Mouse (Mus musculus) MEL (cell line): ENCODE measurements around the gene Pla1a. TPM values are rescaled to one million over a fixed set of nuclear protein-coding genes. Genes with fewer than 3 reads are reported as not detected.

Experiments
- DNase-seq: peaks from one replicate; pipeline ENCODE4 v3.0.0; 2011; ENCODE audit warnings: low read depth, low spot score
- H3K27ac ChIP-seq: 2 replicates; pipeline ENCODE4 v1.5.1; 2012; ENCODE audit warnings: low read depth, mild to moderate bottlenecking, control low read depth, low read length, moderate library complexity; ENCODE audit not compliant: control insufficient read depth
- H3K27me3 ChIP-seq, 2 experiments: fragments of 150-350 bp in 1 of 2; sonication (generic) in 1 of 2; 2 replicates each; pipeline ENCODE4 v1.6.1; 2012; ENCODE audit warnings: low read length in 2 of 2, mild to moderate bottlenecking in 2 of 2, improper control_type of control experiment in 1 of 2, moderate library complexity in 1 of 2; ENCODE audit not compliant: insufficient read depth in 2 of 2, control insufficient read depth in 1 of 2
- H3K36me3 ChIP-seq, 2 experiments: 2 replicates each; pipeline ENCODE4 v1.6.1; 2012 to 2014; ENCODE audit warnings: low read length in 2 of 2, improper control_type of control experiment in 1 of 2, inconsistent platforms in 1 of 2, mild to moderate bottlenecking in 1 of 2; ENCODE audit not compliant: insufficient read depth in 2 of 2, control insufficient read depth in 1 of 2
- H3K4me1 ChIP-seq, 2 experiments: fragments of 150-350 bp in 1 of 2; sonication (generic) in 1 of 2; 2 replicates each; pipeline ENCODE4 v1.6.1; 2012; ENCODE audit warnings: low read length in 2 of 2, improper control_type of control experiment in 1 of 2, mild to moderate bottlenecking in 1 of 2; ENCODE audit not compliant: insufficient read depth in 2 of 2, control insufficient read depth in 1 of 2
- H3K4me3 ChIP-seq, 2 experiments: fragments of 150-350 bp in 1 of 2; sonication (generic) in 1 of 2; 2 replicates each; pipeline ENCODE4 v1.5.1; 2012; ENCODE audit warnings: low read depth in 2 of 2, low read length in 2 of 2, mild to moderate bottlenecking in 2 of 2, moderate library complexity in 2 of 2, control low read depth in 1 of 2, improper control_type of control experiment in 1 of 2; ENCODE audit not compliant: control insufficient read depth in 1 of 2, insufficient read depth in 1 of 2
- H3K79me2 ChIP-seq: 2 replicates; pipeline ENCODE4 v1.6.1; 2012; ENCODE audit warnings: mild to moderate bottlenecking, low read length, moderate library complexity; ENCODE audit not compliant: control insufficient read depth, poor library complexity, insufficient read depth
- H3K9ac ChIP-seq: 2 replicates; pipeline ENCODE4 v1.6.1; 2012; ENCODE audit warnings: low read depth, mild to moderate bottlenecking, control low read depth, low read length, moderate library complexity; ENCODE audit not compliant: control insufficient read depth, poor library complexity, severe bottlenecking
- H3K9me3 ChIP-seq: fragments of 150-350 bp; sonication (generic); replicated peaks from 2 replicates; pipeline ENCODE4 v1.6.1; 2012; ENCODE audit warnings: mild to moderate bottlenecking, low read length, improper control_type of control experiment, moderate library complexity; ENCODE audit not compliant: insufficient read depth
- BHLHE40 ChIP-seq: IDR thresholded peaks from 2 replicates; pipeline ENCODE4 v1.6.1; 2012; ENCODE audit warnings: low read depth, mild to moderate bottlenecking, inconsistent platforms, low read length, improper control_type of control experiment, borderline replicate concordance
- CHD1 ChIP-seq: IDR thresholded peaks from 2 replicates; pipeline ENCODE4 v1.6.1; 2012; ENCODE audit warnings: low read depth, mild to moderate bottlenecking, inconsistent platforms, low read length, improper control_type of control experiment
- CTCF ChIP-seq, 3 experiments: IDR thresholded peaks in 2 of 3; conservative IDR thresholded peaks in 1 of 3; 2 replicates each; pipeline ENCODE4 v1.5.1; 2011 to 2012; ENCODE audit warnings: low read length in 3 of 3, low read depth in 2 of 3, mild to moderate bottlenecking in 2 of 3, improper control_type of control experiment in 1 of 3, inconsistent platforms in 1 of 3, mixed read lengths in 1 of 3, moderate library complexity in 1 of 3; ENCODE audit not compliant: control insufficient read depth in 1 of 3, insufficient read depth in 1 of 3, poor library complexity in 1 of 3, severe bottlenecking in 1 of 3
- E2F4 ChIP-seq: IDR thresholded peaks from 2 replicates; pipeline ENCODE4 v1.6.1; 2011; ENCODE audit warnings: low read depth, low read length, improper control_type of control experiment, borderline replicate concordance
- EP300 ChIP-seq, 2 experiments: IDR thresholded peaks; 2 replicates each; pipeline ENCODE4 v1.6.1; 2011; ENCODE audit warnings: improper control_type of control experiment in 2 of 2, low read length in 2 of 2, low read depth in 1 of 2, mild to moderate bottlenecking in 1 of 2
- ETS1 ChIP-seq: IDR thresholded peaks from 2 replicates; pipeline ENCODE4 v1.6.1; 2012; ENCODE audit warnings: low read depth, mild to moderate bottlenecking, inconsistent platforms, low read length, improper control_type of control experiment, moderate library complexity
- GABPA ChIP-seq: IDR thresholded peaks from 2 replicates; pipeline ENCODE4 v1.6.1; 2012; ENCODE audit warnings: low read depth, mild to moderate bottlenecking, inconsistent platforms, low read length, improper control_type of control experiment, moderate library complexity
- GATA1 ChIP-seq: IDR thresholded peaks from 2 replicates; pipeline ENCODE4 v1.6.1; 2011; ENCODE audit warnings: low read depth, low read length, improper control_type of control experiment
- HCFC1 ChIP-seq: IDR thresholded peaks from 2 replicates; pipeline ENCODE4 v1.6.1; 2012; ENCODE audit warnings: low read depth, mild to moderate bottlenecking, inconsistent platforms, low read length, improper control_type of control experiment, moderate library complexity
- JUND ChIP-seq: IDR thresholded peaks from 2 replicates; pipeline ENCODE4 v1.6.1; 2011; ENCODE audit warnings: low read depth, mild to moderate bottlenecking, improper control_type of control experiment, low read length
- KAT2A ChIP-seq: conservative IDR thresholded peaks from 2 replicates; pipeline ENCODE4 v1.6.1; 2012; ENCODE audit warnings: low read depth, low read length, improper control_type of control experiment, inconsistent platforms
- MAFK ChIP-seq: IDR thresholded peaks from 2 replicates; pipeline ENCODE4 v1.6.1; 2011; ENCODE audit warnings: low read depth, mild to moderate bottlenecking, low read length, improper control_type of control experiment, borderline replicate concordance
- MAX ChIP-seq: IDR thresholded peaks from 2 replicates; pipeline ENCODE4 v1.6.1; 2011; ENCODE audit warnings: low read length, improper control_type of control experiment
- MAZ ChIP-seq: IDR thresholded peaks from 2 replicates; pipeline ENCODE4 v1.6.1; 2012; ENCODE audit warnings: low read depth, mild to moderate bottlenecking, inconsistent platforms, low read length, improper control_type of control experiment
- MEF2A ChIP-seq: IDR thresholded peaks from 2 replicates; pipeline ENCODE4 v1.6.1; 2014; ENCODE audit warnings: low read depth, mild to moderate bottlenecking, inconsistent platforms, low read length, improper control_type of control experiment; ENCODE audit not compliant: poor library complexity, insufficient replicate concordance, severe bottlenecking; ENCODE audit errors: extremely low read depth
- MXI1 ChIP-seq: IDR thresholded peaks from 2 replicates; pipeline ENCODE4 v1.6.1; 2011; ENCODE audit warnings: mild to moderate bottlenecking, low read depth, low read length, improper control_type of control experiment
- MYB ChIP-seq: IDR thresholded peaks from 2 replicates; pipeline ENCODE4 v1.6.1; 2011; ENCODE audit warnings: mild to moderate bottlenecking, low read depth, low read length, improper control_type of control experiment
- MYC ChIP-seq: IDR thresholded peaks from 2 replicates; pipeline ENCODE4 v1.6.1; 2011; ENCODE audit warnings: low read depth, mild to moderate bottlenecking, low read length, improper control_type of control experiment, moderate library complexity
- NELFE ChIP-seq: IDR thresholded peaks from 2 replicates; pipeline ENCODE4 v1.6.1; 2011; ENCODE audit warnings: low read depth, low read length, improper control_type of control experiment
- NRF1 ChIP-seq: IDR thresholded peaks from 2 replicates; pipeline ENCODE4 v1.6.1; 2014; ENCODE audit warnings: low read depth, mild to moderate bottlenecking, inconsistent platforms, low read length, improper control_type of control experiment, moderate library complexity; ENCODE audit not compliant: poor library complexity, insufficient read depth, severe bottlenecking
- POLR2A ChIP-seq, 2 experiments: IDR thresholded peaks; 2 replicates each; pipeline ENCODE4 v1.6.1; 2011 to 2012; ENCODE audit warnings: low read length in 2 of 2, mild to moderate bottlenecking in 2 of 2, control low read depth in 1 of 2, improper control_type of control experiment in 1 of 2, low read depth in 1 of 2, moderate library complexity in 1 of 2; ENCODE audit not compliant: control insufficient read depth in 1 of 2, insufficient read depth in 1 of 2, poor library complexity in 1 of 2
- POLR2AphosphoS2 ChIP-seq: IDR thresholded peaks from 2 replicates; pipeline ENCODE4 v1.6.1; 2011; ENCODE audit warnings: low read length, improper control_type of control experiment
- POLR2AphosphoS5 ChIP-seq: IDR thresholded peaks from 2 replicates; pipeline ENCODE4 v1.6.1; 2012; ENCODE audit warnings: low read depth, borderline replicate concordance, mild to moderate bottlenecking, inconsistent platforms, low read length, moderate library complexity, mixed read lengths
- RAD21 ChIP-seq: IDR thresholded peaks from 2 replicates; pipeline ENCODE4 v1.6.1; 2011; ENCODE audit warnings: mild to moderate bottlenecking, low read depth, low read length, improper control_type of control experiment
- SIN3A ChIP-seq: IDR thresholded peaks from 2 replicates; pipeline ENCODE4 v1.6.1; 2012; ENCODE audit warnings: low read length, improper control_type of control experiment, inconsistent platforms
- SMC3 ChIP-seq: IDR thresholded peaks from 2 replicates; pipeline ENCODE4 v1.6.1; 2011; ENCODE audit warnings: low read depth, low read length, improper control_type of control experiment
- TAL1 ChIP-seq: IDR thresholded peaks from 2 replicates; pipeline ENCODE4 v1.6.1; 2012; ENCODE audit warnings: mild to moderate bottlenecking, inconsistent platforms, low read length, moderate library complexity, mixed read lengths
- TBP ChIP-seq: IDR thresholded peaks from 2 replicates; pipeline ENCODE4 v1.8.0; 2011; ENCODE audit warnings: low read depth, low read length, improper control_type of control experiment
- TCF12 ChIP-seq: IDR thresholded peaks from 2 replicates; pipeline ENCODE4 v1.6.1; 2014; ENCODE audit warnings: low read depth, mild to moderate bottlenecking, inconsistent platforms, low read length, improper control_type of control experiment, moderate library complexity
- UBTF ChIP-seq: IDR thresholded peaks from 2 replicates; pipeline ENCODE4 v1.6.1; 2012; ENCODE audit warnings: low read depth, mild to moderate bottlenecking, inconsistent platforms, low read length, improper control_type of control experiment, moderate library complexity, borderline replicate concordance; ENCODE audit not compliant: insufficient read depth
- USF2 ChIP-seq, 2 experiments: IDR thresholded peaks; 2 replicates each; pipeline ENCODE4 v1.6.1; 2011 to 2012; ENCODE audit warnings: improper control_type of control experiment in 2 of 2, low read length in 2 of 2, borderline replicate concordance in 1 of 2, inconsistent platforms in 1 of 2, low read depth in 1 of 2, mild to moderate bottlenecking in 1 of 2; ENCODE audit not compliant: insufficient read depth in 1 of 2
- ZC3H11A ChIP-seq: IDR thresholded peaks from 2 replicates; pipeline ENCODE4 v1.6.1; 2012; ENCODE audit warnings: low read depth, mild to moderate bottlenecking, inconsistent platforms, low read length, improper control_type of control experiment
- ZKSCAN1 ChIP-seq: IDR thresholded peaks from 2 replicates; pipeline ENCODE4 v1.6.1; 2012; ENCODE audit warnings: low read depth, mild to moderate bottlenecking, inconsistent platforms, low read length, improper control_type of control experiment, moderate library complexity
- ZMIZ1 ChIP-seq: IDR thresholded peaks from 2 replicates; pipeline ENCODE4 v1.6.1; 2012; ENCODE audit warnings: low read depth, mild to moderate bottlenecking, inconsistent platforms, low read length, improper control_type of control experiment, moderate library complexity
- ZNF384 ChIP-seq: IDR thresholded peaks from 2 replicates; pipeline ENCODE4 v1.6.1; 2012; ENCODE audit warnings: low read depth, mild to moderate bottlenecking, inconsistent platforms, low read length, improper control_type of control experiment
- polyA plus RNA-seq, 2 experiments: library from polyadenylated mRNA; stranded (reverse) in 1 of 2; unstranded in 1 of 2; fragments of >175 nt in 1 of 2; fragments of >200 nt in 1 of 2; gene quantifications; 2 replicates each; pipeline versions ENCODE4 v1.2.1 to v1.2.4; 2012; ENCODE audit warnings: low replicate concordance in 2 of 2, low read depth in 1 of 2; ENCODE audit not compliant: insufficient read length in 2 of 2, insufficient read depth in 1 of 2, missing spikeins in 1 of 2
- total RNA-seq: library from RNA; depleted of rRNA; stranded (reverse); fragments of 300-350 nt; gene quantifications from 2 replicates; pipeline ENCODE4 v1.2.3, GENCODE M21; 2012

Pla1a gene
- total and polyA plus RNA-seq, 3 experiments, result 0.04 TPM; not detected in 2

- H3K9me3 ChIP-seq, result no peaks in the 10 kb centered on the region
- no peak for TF ChIP-seq POLR2AphosphoS2
- TF ChIP-seq ZKSCAN1, result no peak
- TF ChIP-seq E2F4, result no peak
- TF ChIP-seq CTCF (IDR thresholded peaks at IDR 0.05 in 2 of 3, conservative IDR thresholded peaks at IDR 0.05 in 1 of 3; ENCODE audit: control insufficient read depth in 1 of 3, insufficient read depth in 1 of 3, low read depth in 2 of 3, low read length in 3 of 3, poor library complexity in 1 of 3, severe bottlenecking in 1 of 3), result no peak
- no peak for TF ChIP-seq ZC3H11A
- peak; percentile 56 for TF ChIP-seq TAL1
- TF ChIP-seq GABPA, result no peak
- TF ChIP-seq HCFC1, result no peak
- TF ChIP-seq MYC, result no peak
- TF ChIP-seq SIN3A, result no peak
- TF ChIP-seq KAT2A, result no peak
- no peak for TF ChIP-seq MEF2A
- TF ChIP-seq NRF1, result no peak
- peak; percentile 48; the same call in 1 of the 2 replicates for TF ChIP-seq GATA1
- TF ChIP-seq UBTF, result no peak
- TF ChIP-seq RAD21, result no peak
- no peak; a peak in 1 of 4 replicates for TF ChIP-seq POLR2A (IDR thresholded peaks at IDR 0.05; ENCODE audit: control insufficient read depth in 1 of 2, insufficient read depth in 1 of 2, low read depth in 1 of 2, low read length in 2 of 2, poor library complexity in 1 of 2)
- TF ChIP-seq TBP, result no peak
- TF ChIP-seq NELFE, result peak; percentile 9; the same call in 1 of the 2 replicates
- no peak for TF ChIP-seq CHD1
- TF ChIP-seq ZNF384, result no peak
- TF ChIP-seq POLR2AphosphoS5, result no peak
- no peak for TF ChIP-seq JUND
- no peak for TF ChIP-seq MAFK
- TF ChIP-seq SMC3, result no peak
- TF ChIP-seq ZMIZ1, result 0 out of 2 replicates have a peak, but pooled peaks have one; percentile 1
- no peak for TF ChIP-seq MYB
- TF ChIP-seq EP300 (IDR thresholded peaks at IDR 0.05; ENCODE audit: low read depth in 1 of 2, low read length in 2 of 2), result peak in 1 of 2 experiments; percentile 20; a peak in 1 of 4 replicates
- no peak for TF ChIP-seq MAX
- TF ChIP-seq TCF12, result 0 out of 2 replicates have a peak, but pooled peaks have one; percentile 28
- no peak for TF ChIP-seq MXI1
- no peak for TF ChIP-seq USF2 (IDR thresholded peaks at IDR 0.05; ENCODE audit: borderline replicate concordance in 1 of 2, insufficient read depth in 1 of 2, low read depth in 1 of 2, low read length in 2 of 2)
- no peak for TF ChIP-seq MAZ
- 0 out of 2 replicates have a peak, but pooled peaks have one; percentile 12 for TF ChIP-seq ETS1
- no peak for TF ChIP-seq BHLHE40
- H3K36me3 ChIP-seq, result peaks cover 0 to 38% of the 10 kb centered on the region in 2 experiments; a peak in 2 of 4 replicates
- H3K4me3 ChIP-seq, result peak overlapping the region; percentile 4 to 33
- no peak overlapping the region for H3K9ac ChIP-seq
- no peak overlapping the region for H3K27ac ChIP-seq
- no peaks in the 10 kb centered on the region; the same call in 1 of the 2 replicates for H3K79me2 ChIP-seq
- H3K4me1 ChIP-seq, result peaks cover 11 to 33% of the 10 kb centered on the region in 2 experiments
- peak; percentile 47 for DNase-seq
- H3K27me3 ChIP-seq, result no peaks in the 10 kb centered on the region
These were observed 39.5 kb upstream of the Pla1a start for GRCm38 (mm10) chr16:38472507-38472873.
